Comparison of ENCODE assay signal across 8 mouse cellular contexts in genomic region chr9:46314507-46314906, GRCm38 (mm10). TPM values are rescaled to one million over a fixed set of nuclear protein-coding genes. Genes with fewer than 3 reads are reported as not detected.
DNase-seq lines count a peak whose midpoint lies in the region; ATAC-seq and TF ChIP-seq lines count a peak whose summit lies in the region.

No protein-coding gene starts in this region.

- no peaks in the 10 kb centered on the region for H3K4me1 ChIP-seq in G1E (ENCODE audit: insufficient read depth, low read depth, low read length)
- H3K4me1 ChIP-seq in hindbrain, embryonic 12.5 days, result peaks cover 27% of the 10 kb centered on the region

- no peaks in the 10 kb centered on the region for H3K36me3 ChIP-seq in G1E (replicated peaks)
- no peaks in the 10 kb centered on the region for H3K36me3 ChIP-seq in hindbrain, embryonic 12.5 days

- peak; percentile 99 for TF ChIP-seq CTCF in G1E (IDR thresholded peaks at IDR 0.05; ENCODE audit: low read depth, low read length)

- H3K4me3 ChIP-seq in G1E (ENCODE audit: low read depth, low read length), result no peak overlapping the region
- H3K4me3 ChIP-seq in hindbrain, embryonic 12.5 days, result no peak overlapping the region

- DNase-seq in G1E (ENCODE audit: low spot score), result peak; percentile 50
- peak; percentile 90 for DNase-seq in brain, adult 2 months (ENCODE audit: low read depth, low spot score)
- DNase-seq in layer of hippocampus, postnatal 14 days (ENCODE audit: low spot score in 2 of 2), result peak; percentile 68 to 69
- peak; percentile 71 for DNase-seq in retina, postnatal 7 days (ENCODE audit: low read depth, low spot score)
- peak; percentile 47 for DNase-seq in urinary bladder, postnatal 25 days (ENCODE audit: low spot score)

- no peak overlapping the region for H3K9ac ChIP-seq in hindbrain, embryonic 12.5 days

- 1% methylated on average over 4 of the region's 4 CpGs for WGBS in hindbrain, embryonic 12.5 days

- no peak overlapping the region for H3K27ac ChIP-seq in hindbrain, embryonic 12.5 days

- H3K9me3 ChIP-seq in G1E (replicated peaks), result peaks cover 4% of the 10 kb centered on the region; the same call in 1 of the 2 replicates
- H3K9me3 ChIP-seq in hindbrain, embryonic 12.5 days (replicated peaks), result no peaks in the 10 kb centered on the region; the same call in 1 of the 2 replicates

- H3K4me2 ChIP-seq in hindbrain, embryonic 12.5 days (replicated peaks), result no peak overlapping the region

- ATAC-seq in G1E (ENCODE audit: extremely low read depth, insufficient number of reproducible peaks, low FRiP score, poor library complexity, severe bottlenecking), result peak; percentile 54; the same call in 1 of the 2 replicates
- ATAC-seq in erythroid progenitor cell, adult 5-6 weeks (replicated peaks; ENCODE audit: low FRiP score, poor library complexity, severe bottlenecking), result peak; percentile 76
- ATAC-seq in hindbrain, embryonic 12.5 days (ENCODE audit: low FRiP score), result peak; percentile 25; the same call in 1 of the 2 replicates
- peak; percentile 75 for ATAC-seq in megakaryocyte, adult 5-6 weeks (ENCODE audit: poor library complexity, severe bottlenecking)

- H3K27me3 ChIP-seq in G1E (ENCODE audit: insufficient read depth, low read length), result peaks cover 38% of the 10 kb centered on the region
- no peaks in the 10 kb centered on the region for H3K27me3 ChIP-seq in hindbrain, embryonic 12.5 days

RNA-seq across cellular contexts. Expression of gene 4931429L15Rik, which starts 5.3 kb away (rescaled TPM):
- total RNA-seq in G1E (2014; fragmentation: Nextera tagmentation) (not detected in 2 replicates), G1E (2017) (not detected in 2 replicates)
- polyA plus RNA-seq in G1E (2012), result not detected in 2 replicates
- total RNA-seq in erythroid progenitor cell, adult 5-6 weeks (2015; ENCODE audit: low replicate concordance), result not detected in 2 replicates
- not detected in 2 replicates for total RNA-seq in erythroid progenitor cell, adult 5-6 weeks (2017; ENCODE audit: low replicate concordance)
- polyA plus RNA-seq in hindbrain, embryonic 12.5 days (2016; fragmentation: Nextera tagmentation; extraction: Ambion mirVana), result not detected in 2 replicates
- not detected for total RNA-seq in layer of hippocampus, postnatal 14 days (2021)
- not detected in 2 replicates for total RNA-seq in megakaryocyte, adult 5-6 weeks (2015)
- total RNA-seq in megakaryocyte, adult 5-6 weeks (2017), result not detected in 2 replicates

RNA-seq across cellular contexts. Expression of gene Bud13, which starts 31.7 kb away (rescaled TPM):
- 22.6 and 27.6 TPM in 2 replicates for total RNA-seq in G1E (2014; fragmentation: Nextera tagmentation)
- 18.2 and 19.8 TPM in 2 replicates for total RNA-seq in G1E (2017)
- 20.1 and 23.4 TPM in 2 replicates for polyA plus RNA-seq in G1E (2012)
- total RNA-seq in erythroid progenitor cell, adult 5-6 weeks (2015; ENCODE audit: low replicate concordance), result 5.4 and 13.0 TPM in 2 replicates
- total RNA-seq in erythroid progenitor cell, adult 5-6 weeks (2017; ENCODE audit: low replicate concordance), result 5.6 and 5.7 TPM in 2 replicates
- 22.5 and 23.5 TPM in 2 replicates for polyA plus RNA-seq in hindbrain, embryonic 12.5 days (2016; fragmentation: Nextera tagmentation; extraction: Ambion mirVana)
- 10 to 100 TPM in 1 of 2 experiments, 1 to 10 TPM in 1; 9.0 to 10.8 TPM for total RNA-seq in layer of hippocampus, postnatal 14 days (2021)
- total RNA-seq in megakaryocyte, adult 5-6 weeks (2015), result 10.5 and 12.3 TPM in 2 replicates
- 12.2 and 14.1 TPM in 2 replicates for total RNA-seq in megakaryocyte, adult 5-6 weeks (2017)

RNA-seq across cellular contexts. Expression of gene Zpr1, which starts 41.6 kb away (rescaled TPM):
- total RNA-seq in G1E (2014; fragmentation: Nextera tagmentation), result 52.0 and 83.0 TPM in 2 replicates
- total RNA-seq in G1E (2017), result 43.0 and 45.1 TPM in 2 replicates
- 35.7 and 54.3 TPM in 2 replicates for polyA plus RNA-seq in G1E (2012)
- total RNA-seq in erythroid progenitor cell, adult 5-6 weeks (2015; ENCODE audit: low replicate concordance), result 5.4 and 9.6 TPM in 2 replicates
- 5.9 and 6.3 TPM in 2 replicates for total RNA-seq in erythroid progenitor cell, adult 5-6 weeks (2017; ENCODE audit: low replicate concordance)
- 55.0 and 59.8 TPM in 2 replicates for polyA plus RNA-seq in hindbrain, embryonic 12.5 days (2016; fragmentation: Nextera tagmentation; extraction: Ambion mirVana)
- 10 to 100 TPM; 33.3 to 36.2 TPM for total RNA-seq in layer of hippocampus, postnatal 14 days (2021)
- total RNA-seq in megakaryocyte, adult 5-6 weeks (2015), result 23.5 and 23.8 TPM in 2 replicates
- 26.3 and 28.8 TPM in 2 replicates for total RNA-seq in megakaryocyte, adult 5-6 weeks (2017)

RNA-seq across cellular contexts. Expression of gene Apoa5, which starts 46.1 kb away (rescaled TPM):
- total RNA-seq in G1E (2014; fragmentation: Nextera tagmentation), result not detected in 2 replicates
- total RNA-seq in G1E (2017), result 0.16 TPM in 1 of 2 replicates, not detected in the other
- polyA plus RNA-seq in G1E (2012), result not detected in 2 replicates
- not detected in 2 replicates for total RNA-seq in erythroid progenitor cell, adult 5-6 weeks (2015; ENCODE audit: low replicate concordance)
- not detected in 2 replicates for total RNA-seq in erythroid progenitor cell, adult 5-6 weeks (2017; ENCODE audit: low replicate concordance)
- polyA plus RNA-seq in hindbrain, embryonic 12.5 days (2016; fragmentation: Nextera tagmentation; extraction: Ambion mirVana), result 0.19 TPM in 1 of 2 replicates, not detected in the other
- total RNA-seq in layer of hippocampus, postnatal 14 days (2021), result not detected
- total RNA-seq in megakaryocyte, adult 5-6 weeks (2015), result not detected in 2 replicates
- total RNA-seq in megakaryocyte, adult 5-6 weeks (2017), result 0.11 TPM in 1 of 2 replicates, not detected in the other

Comparison
In these comparisons a context has a peak if more than half of its experiments do, and no peak if none do; other contexts are left out.
1. ATAC-seq: peak in every context shown above with its lines; median percentile 76 in erythroid progenitor cell, adult 5-6 weeks; 75 in megakaryocyte, adult 5-6 weeks; 54 in G1E; 25 in hindbrain, embryonic 12.5 days.